Mouse (Mus musculus) right cerebral cortex, adult 18-20 months (tissue): ENCODE results near the gene Zfp219.

Experiments used
- DNase-seq: peaks from one replicate; pipeline ENCODE4 v3.0.0; 2022; ENCODE audit warnings: mixed read lengths

Zfp219 gene

DNA sequence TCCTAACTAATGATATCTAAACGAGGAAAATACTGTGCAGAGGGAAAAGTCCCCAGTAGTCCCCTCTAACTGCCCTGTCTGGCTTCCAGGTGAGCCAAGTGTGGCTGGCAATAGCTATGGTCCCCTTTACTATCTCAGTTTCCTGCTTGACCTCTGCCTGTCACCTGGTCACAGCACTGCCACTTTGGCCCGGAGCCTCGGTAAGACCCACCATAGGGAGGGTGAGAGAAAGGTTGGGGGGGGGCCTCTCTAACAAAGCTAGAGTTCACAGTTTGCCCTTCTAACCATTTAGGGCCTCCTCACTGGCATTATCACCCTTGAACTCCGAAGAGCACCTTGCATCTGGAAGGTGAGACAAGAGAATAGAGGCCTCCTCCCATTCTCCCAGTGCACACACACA is 2.9 kb downstream of the Zfp219 start:
- DNase-seq, result no peak

GRCm38 (mm10) chr14:52016625-52017405 is 3.7 kb downstream of the Zfp219 start:
- DNase-seq, result no peak

DNA sequence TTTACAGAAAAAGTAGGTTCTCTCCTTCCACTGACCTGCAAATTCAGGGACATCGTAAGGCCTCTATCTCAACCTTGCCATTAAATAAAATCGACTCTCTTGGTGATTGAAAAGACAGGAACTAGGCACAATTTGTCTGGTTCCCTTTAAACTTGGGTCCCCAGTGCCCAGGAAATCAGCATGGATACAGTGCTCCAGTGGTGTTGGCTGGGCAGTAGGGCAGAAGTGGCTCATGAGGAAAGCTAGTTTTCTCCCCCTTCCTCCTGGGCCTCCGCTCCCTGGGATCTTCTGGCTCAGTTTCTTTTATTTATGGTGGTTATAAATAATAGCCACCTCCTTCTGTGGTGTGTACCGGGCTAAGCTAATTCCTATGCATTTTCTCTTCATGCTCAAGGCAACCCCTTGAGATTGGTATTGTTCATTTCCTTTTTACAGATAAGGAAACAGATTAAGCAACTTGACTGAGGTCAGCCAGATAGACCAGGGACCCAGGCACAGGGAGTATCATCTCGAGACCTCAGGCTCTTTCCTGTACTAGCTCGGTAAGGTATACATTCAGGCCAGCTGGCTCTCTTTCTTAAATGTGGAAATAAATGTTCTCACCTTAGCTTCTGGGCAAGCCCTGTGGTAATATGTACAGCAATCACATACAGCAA is 5.0 kb downstream of the Zfp219 start, which contains the start of gene Tmem253:
Gene Tmem253, plus strand, starts transcription at position 214 of the 656 bp plus-strand sequence.
- no peak for DNase-seq

DNA sequence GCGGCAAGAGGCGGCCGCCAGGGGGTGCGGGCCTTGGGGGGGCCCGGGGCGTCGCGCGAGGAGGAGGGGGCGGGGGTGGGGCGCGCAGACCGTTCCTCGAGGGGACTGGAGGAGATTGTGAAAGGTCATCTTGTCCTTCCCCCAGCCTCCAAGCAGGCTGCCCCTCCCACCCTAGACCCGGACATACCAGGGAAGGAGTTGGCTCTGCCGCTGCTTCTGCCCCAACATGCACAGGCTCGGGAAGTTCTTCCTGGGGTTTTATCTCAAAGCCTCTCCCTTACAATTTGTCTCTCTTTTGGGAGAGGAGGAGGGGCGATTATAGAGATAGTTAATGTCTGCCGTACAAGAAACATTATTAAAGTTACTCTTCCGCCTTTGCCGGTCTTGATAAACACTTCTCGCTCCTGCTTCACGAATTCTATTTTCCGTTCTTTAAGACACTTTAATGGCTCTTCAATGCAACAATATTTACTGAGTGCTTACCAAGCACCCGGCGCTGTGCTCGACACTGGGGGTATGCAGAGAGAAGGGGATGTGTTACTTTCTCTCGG is 5.7 kb downstream of the Zfp219 start:
- DNase-seq, result no peak

DNA sequence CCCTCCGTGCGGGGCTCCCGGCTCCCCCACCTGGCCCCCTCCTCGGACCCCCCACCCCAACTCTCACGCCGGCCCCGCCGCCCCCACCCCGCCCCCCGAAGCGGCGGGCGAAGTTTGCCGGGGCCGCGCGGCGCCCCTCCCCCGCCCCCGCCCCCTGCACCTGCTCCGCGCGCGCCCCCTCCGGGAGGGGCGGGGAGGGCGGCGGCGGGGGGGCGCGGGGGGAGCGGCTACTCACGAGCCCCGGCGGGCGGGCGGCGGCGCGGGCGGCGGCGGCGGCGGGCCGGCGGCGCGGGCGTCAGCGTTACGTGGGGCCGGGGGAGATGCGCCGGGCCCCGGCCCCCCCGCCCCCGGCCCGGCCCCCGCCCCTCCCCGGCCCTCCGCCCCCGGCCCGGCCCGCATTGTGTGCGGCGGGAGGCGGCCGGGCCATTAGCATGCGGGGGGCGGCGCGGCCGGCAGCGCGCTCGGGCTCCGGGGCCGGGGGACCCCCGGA is 6.2 kb downstream of the Zfp219 start:
- DNase-seq, result no peak

- DNase-seq, result no peak
Observed at GRCm38 (mm10) chr14:52013771-52014219, 6.7 kb downstream of the Zfp219 start.

DNA sequence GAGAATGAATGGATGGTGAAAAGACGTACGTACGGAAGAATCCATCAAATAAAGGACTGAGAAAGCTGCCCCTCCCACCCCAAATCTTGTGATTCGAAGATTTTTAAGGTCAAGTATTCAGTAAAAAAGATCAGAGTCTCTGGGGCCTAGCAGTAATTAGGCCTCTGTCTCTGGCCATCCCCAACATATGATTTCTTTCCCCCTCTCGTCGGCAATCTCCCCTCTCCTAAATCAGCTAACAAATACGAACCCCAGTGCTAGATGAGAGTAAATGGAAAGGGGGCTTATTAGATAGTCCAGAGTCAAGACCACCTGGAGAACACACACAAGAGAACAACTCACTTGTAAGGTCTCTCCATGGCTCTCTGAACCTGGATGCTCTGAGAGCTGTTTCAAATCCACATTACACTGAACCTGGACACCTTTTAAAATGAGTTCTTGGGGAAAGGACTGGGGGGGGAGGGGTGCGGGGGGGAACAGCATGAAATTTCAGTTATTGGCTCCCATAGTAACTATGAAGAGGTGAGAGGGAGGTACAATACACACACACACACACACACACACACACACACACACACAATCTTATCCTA is 7.4 kb downstream of the Zfp219 start:
- no peak for DNase-seq

- no peak for DNase-seq
Observed at GRCm38 (mm10) chr14:52012553-52012952, 8.0 kb downstream of the Zfp219 start.

GRCm38 (mm10) chr14:52012085-52012484 is 8.4 kb downstream of the Zfp219 start:
- peak; percentile 79 for DNase-seq

GRCm38 (mm10) chr14:52011683-52012082 is 8.8 kb downstream of the Zfp219 start:
- no peak for DNase-seq

- no peak for DNase-seq
Observed at GRCm38 (mm10) chr14:52010446-52011111, 10.0 kb downstream of the Zfp219 start.

DNA sequence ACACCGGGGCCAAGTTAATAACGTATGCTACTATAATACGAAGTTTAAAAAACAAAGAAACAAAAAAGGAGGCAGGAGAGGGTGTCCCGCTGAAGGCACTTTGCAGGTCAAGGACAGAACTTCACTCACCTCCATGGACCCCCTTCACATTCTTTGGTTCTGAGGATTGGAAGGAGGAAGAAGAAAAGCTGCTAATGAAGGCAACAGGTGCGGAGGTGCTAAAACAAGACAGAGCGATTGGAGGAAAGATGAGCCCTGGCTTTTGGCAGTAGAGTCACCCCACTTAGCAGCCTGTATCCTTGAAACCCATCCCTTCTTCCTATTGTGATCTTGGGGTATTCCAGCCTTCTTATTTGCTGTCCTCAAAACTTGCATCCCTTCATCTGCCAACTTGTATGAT is 10.7 kb downstream of the Zfp219 start:
- DNase-seq, result no peak

DNA sequence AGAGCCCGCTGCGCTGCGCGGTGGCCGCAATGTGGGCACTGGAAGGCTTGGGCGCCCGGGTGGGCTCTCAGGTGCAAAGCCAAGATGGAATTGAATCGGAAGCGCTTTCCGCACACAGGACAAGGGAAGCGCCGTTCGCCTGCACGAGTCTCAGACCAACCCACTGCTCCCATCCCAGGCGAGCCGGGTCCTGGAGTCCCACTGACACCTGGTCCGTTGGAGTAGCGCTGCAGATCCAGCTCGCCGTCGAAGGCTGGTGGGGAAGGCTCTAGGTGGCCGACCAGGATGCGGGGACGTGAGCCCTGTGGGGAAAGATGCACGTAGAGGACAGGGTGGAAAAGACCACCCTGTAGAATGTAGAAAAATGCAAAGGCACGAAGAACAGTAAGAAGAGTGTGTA is 11.2 kb downstream of the Zfp219 start:
- no peak for DNase-seq

DNA sequence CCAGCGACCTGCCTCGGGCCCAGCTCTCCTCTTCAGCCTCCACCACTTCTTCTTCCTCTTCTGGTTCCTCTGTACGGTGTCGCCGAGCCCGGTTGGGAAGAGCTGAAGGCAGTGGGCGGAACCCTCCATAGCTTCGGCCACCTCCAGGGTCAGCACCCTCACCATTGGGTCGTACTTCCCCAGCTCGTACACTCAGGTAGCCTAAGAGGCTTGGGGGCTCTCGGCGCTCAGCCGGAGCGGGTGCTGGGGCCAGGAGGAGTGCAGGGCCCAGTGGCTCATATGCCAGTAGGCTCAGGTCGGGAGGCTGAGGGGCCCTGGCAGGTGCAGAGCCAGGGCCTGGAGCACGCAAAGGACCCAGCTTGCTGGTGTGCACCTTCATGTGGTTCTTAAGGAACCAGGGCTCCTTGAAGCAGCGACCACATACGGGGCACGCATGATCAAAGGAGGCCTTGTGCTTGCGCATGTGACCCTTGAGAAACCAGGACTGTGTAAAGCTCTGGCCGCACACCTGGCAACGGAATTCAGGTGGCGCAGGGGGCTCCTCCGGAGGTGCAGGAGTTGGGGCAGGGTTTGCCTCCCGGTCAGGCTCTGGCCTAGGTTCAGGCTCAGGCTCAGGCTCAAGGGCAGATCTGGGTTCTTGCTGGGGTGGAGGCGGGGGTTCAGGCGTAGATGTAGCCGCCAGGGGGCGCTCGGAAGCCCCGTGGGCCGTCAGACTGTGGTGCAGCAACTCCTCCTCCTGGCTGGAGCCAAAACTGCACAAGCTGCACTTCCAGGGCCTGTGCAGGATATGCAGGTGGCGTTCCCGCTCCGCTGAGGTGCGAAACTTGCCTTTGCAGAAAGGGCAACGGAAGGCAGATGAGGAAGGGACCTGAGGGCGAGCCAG is 12.0 kb downstream of the Zfp219 start:
- peak; percentile 92 for DNase-seq

- DNase-seq, result no peak
Observed at GRCm38 (mm10) chr14:52006771-52007170, 13.8 kb downstream of the Zfp219 start.

GRCm38 (mm10) chr14:52006241-52006640 is 14.3 kb downstream of the Zfp219 start:
- DNase-seq, result no peak

DNA sequence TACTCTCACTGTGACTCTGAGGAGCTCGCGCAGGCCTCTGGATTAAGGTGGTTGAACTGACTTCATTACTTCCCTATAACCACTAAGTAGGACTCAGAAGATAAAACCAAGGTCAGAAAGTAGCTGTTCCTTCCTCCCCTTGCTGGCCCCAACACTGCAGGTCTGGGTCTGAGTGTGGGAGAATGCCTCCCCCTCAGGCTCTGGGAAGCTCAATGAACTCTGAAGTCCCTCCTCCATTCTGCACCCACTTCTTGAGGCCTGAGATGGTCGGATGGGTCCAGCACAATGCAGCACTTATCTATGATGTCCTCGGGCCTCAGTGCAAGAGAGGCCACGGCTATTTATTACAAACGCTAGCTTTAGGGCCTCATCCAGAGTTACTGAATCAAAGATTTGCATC is 14.9 kb downstream of the Zfp219 start:
- no peak for DNase-seq

DNA sequence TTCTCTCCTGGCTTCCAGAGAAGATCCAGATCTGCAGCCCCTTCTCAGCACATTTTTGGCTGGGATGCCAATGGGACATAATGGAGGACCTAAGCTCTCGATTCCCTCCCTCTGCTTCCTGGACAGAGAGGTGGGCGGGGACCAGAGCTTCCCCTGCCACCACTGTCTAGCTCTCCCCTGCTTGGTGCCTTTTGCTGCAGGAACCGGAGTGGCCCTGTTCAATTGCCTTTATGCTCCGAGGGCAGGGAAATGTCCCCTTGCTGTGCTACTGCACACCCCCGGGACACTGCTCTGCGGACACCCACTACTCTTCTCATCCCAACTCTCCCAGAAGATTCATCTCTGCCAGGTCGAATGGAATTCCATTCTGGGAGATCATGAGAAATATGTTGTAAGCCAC is 15.4 kb downstream of the Zfp219 start:
- no peak for DNase-seq

DNA sequence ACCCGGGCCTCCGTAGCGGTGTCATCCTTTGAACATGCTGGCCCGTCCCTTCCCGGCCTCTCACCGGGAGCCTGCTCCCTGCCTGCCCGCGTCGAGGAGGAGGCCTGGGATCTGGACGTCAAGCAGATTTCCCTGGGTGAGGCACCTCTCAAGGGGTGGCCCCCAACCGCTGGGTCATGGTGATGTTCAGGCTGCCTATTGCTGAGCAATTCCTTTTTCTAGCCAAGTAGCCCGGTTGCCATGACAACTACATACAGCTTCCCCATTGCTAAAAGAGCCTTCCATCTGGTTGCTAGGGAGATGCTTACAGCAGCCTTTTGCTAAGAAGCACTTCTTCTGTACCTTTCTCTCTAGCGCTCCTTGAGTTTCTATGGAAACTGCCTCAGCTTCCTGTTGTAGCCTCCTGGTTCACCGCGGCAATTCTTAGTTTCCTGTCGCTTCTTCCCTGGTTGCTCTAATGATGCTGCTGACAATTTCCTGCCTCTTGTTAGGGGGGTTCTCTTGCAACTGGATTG is 16.5 kb downstream of the Zfp219 start:
- DNase-seq, result peak; percentile 89

DNA sequence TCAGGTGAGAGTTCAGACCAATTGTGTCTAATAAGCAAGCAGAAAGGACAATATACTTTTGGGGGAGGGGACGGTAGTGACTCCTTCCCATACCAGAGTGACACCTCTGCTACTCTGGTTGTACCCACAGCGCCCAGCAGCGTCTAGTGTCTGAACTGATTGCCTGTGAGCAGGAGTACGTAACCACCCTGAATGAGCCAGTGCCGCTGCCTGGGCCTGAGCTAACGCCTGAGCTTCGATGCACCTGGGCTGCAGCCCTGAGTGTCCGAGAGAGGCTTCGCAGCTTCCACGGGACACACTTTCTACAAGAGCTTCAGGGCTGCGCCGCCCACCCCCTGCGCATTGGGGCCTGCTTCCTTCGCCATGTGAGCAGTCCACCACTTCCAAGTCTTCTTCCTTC is 23.1 kb downstream of the Zfp219 start:
- DNase-seq, result no peak

DNA sequence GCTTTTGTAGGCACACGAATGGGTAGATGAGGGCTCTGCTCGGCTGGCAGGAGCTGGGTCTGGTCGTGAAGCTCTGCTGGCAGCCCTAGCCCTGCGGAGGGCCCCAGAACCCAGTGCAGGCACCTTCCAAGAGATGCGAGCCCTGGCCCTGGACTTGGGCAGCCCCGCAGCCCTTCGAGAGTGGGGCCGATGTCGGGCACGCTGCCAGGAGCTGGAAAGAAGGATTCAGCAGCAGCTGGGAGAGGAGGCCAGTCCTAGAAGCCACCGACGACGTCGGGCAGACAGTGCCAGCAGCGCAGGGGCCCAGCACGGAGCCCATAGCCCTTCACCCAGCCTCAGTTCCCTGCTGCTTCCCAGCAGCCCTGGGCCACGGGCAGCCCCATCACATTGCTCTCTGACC is 23.7 kb downstream of the Zfp219 start:
- no peak for DNase-seq
